In genomic region chr7:139187277-139187676, GRCm38 (mm10) we compare ENCODE assay signal across 9 mouse cellular contexts. TPM values are rescaled to one million over a fixed set of nuclear protein-coding genes. Genes with fewer than 3 reads are reported as not detected.
DNase-seq lines count a peak whose midpoint lies in the region; ATAC-seq lines count a peak whose summit lies in the region.
"Had no signal": no experiment of that assay in that cellular context is flagged by ENCODE, and none has a peak within 500 bp of the region (broad histone marks: within the 10 kb centered on the region; RNA-seq: fewer than 3 reads in every experiment).

No protein-coding gene starts in this region.

- DNase-seq in kidney, adult 8-10 months, result no peak
- DNase-seq in intestine, embryonic 14.5 days (ENCODE audit: low spot score), result peak; percentile 52
- DNase-seq in neural tube, embryonic 10.5 days (ENCODE audit: extremely low spot score, low spot score), result peak; percentile 18
- DNase-seq in gastrocnemius, postnatal 14 days, result no peak
- no peak for DNase-seq in right cerebral cortex, postnatal 4 days
- DNase-seq in urinary bladder, postnatal 36 days (ENCODE audit: low spot score in 2 of 2), result no peak

- whole genome bisulfite sequencing in kidney, embryonic 14.5 days, result 40% methylated on average over 7 of the region's 7 CpGs
- 32% methylated on average over 7 of the region's 7 CpGs for WGBS in embryonic facial prominence, embryonic 13.5 days
- 36% methylated on average over 7 of the region's 7 CpGs for WGBS in intestine, embryonic 14.5 days

- H3K27me3 ChIP-seq in kidney, embryonic 14.5 days (ENCODE audit: control insufficient read depth, insufficient read depth, low read length), result peaks cover 21% of the 10 kb centered on the region
- H3K27me3 ChIP-seq in embryonic facial prominence, embryonic 13.5 days, result peaks cover 55% of the 10 kb centered on the region
- peaks cover 44% of the 10 kb centered on the region for H3K27me3 ChIP-seq in intestine, embryonic 14.5 days (replicated peaks; ENCODE audit: control insufficient read depth, insufficient read depth, low read length)

- peak overlapping the region; percentile 68 for H3K4me3 ChIP-seq in kidney, embryonic 14.5 days (ENCODE audit: low read length)
- H3K4me3 ChIP-seq in embryonic facial prominence, embryonic 13.5 days, result peak overlapping the region; percentile 71
- H3K4me3 ChIP-seq in intestine, embryonic 14.5 days (ENCODE audit: low read depth, low read length), result peak overlapping the region; percentile 62; the same call in 1 of the 2 replicates

- no peak overlapping the region for H3K9ac ChIP-seq in kidney, embryonic 14.5 days (ENCODE audit: low read depth, low read length)
- H3K9ac ChIP-seq in embryonic facial prominence, embryonic 13.5 days, result peak overlapping the region; percentile 75; the same call in 1 of the 2 replicates
- H3K9ac ChIP-seq in intestine, embryonic 14.5 days (ENCODE audit: low read length), result no peak overlapping the region

- intact Hi-C loops in gastrocnemius, postnatal 14 days (cut with DNase I; ENCODE audit: low total_unique reads), result no loop called here

- H3K4me2 ChIP-seq in kidney, embryonic 14.5 days (replicated peaks; ENCODE audit: low read depth, low read length), result peak overlapping the region; percentile 100
- peak overlapping the region; percentile 98 for H3K4me2 ChIP-seq in embryonic facial prominence, embryonic 13.5 days
- H3K4me2 ChIP-seq in intestine, embryonic 14.5 days (ENCODE audit: low read length), result peak overlapping the region; percentile 93

- ATAC-seq in kidney, embryonic 14.5 days (ENCODE audit: low FRiP score, low TSS enrichment), result no peak
- ATAC-seq in embryonic facial prominence, embryonic 13.5 days (ENCODE audit: insufficient number of reproducible peaks, insufficient read depth, low FRiP score, low TSS enrichment, low read depth), result no peak
- ATAC-seq in intestine, embryonic 14.5 days (replicated peaks; ENCODE audit: low FRiP score, low TSS enrichment, low read depth), result no peak

- H3K36me3 ChIP-seq in kidney, embryonic 14.5 days (ENCODE audit: control insufficient read depth, insufficient read depth, low read length), result no peaks in the 10 kb centered on the region
- no peaks in the 10 kb centered on the region for H3K36me3 ChIP-seq in embryonic facial prominence, embryonic 13.5 days
- H3K36me3 ChIP-seq in intestine, embryonic 14.5 days (ENCODE audit: control insufficient read depth, insufficient read depth, low read length), result no peaks in the 10 kb centered on the region
- H3K36me3 ChIP-seq: G1E had no signal

- H3K4me1 ChIP-seq in kidney, embryonic 14.5 days (ENCODE audit: control insufficient read depth, insufficient read depth, low read length), result 0 out of 2 replicates have a peak, but pooled peaks cover 3% of the 10 kb centered on the region
- H3K4me1 ChIP-seq in embryonic facial prominence, embryonic 13.5 days, result peaks cover 11% of the 10 kb centered on the region
- H3K4me1 ChIP-seq in intestine, embryonic 14.5 days (replicated peaks; ENCODE audit: control insufficient read depth, insufficient read depth, low read length), result 0 out of 2 replicates have a peak, but pooled peaks cover 3% of the 10 kb centered on the region

- H3K27ac ChIP-seq in kidney, embryonic 14.5 days (ENCODE audit: low read depth, low read length), result no peak overlapping the region
- H3K27ac ChIP-seq in embryonic facial prominence, embryonic 13.5 days, result no peak overlapping the region
- no peak overlapping the region for H3K27ac ChIP-seq in intestine, embryonic 14.5 days (ENCODE audit: low read depth)

- H3K9me3 ChIP-seq in kidney, embryonic 14.5 days (ENCODE audit: control insufficient read depth, low read length), result no peaks in the 10 kb centered on the region
- no peaks in the 10 kb centered on the region for H3K9me3 ChIP-seq in embryonic facial prominence, embryonic 13.5 days
- no peaks in the 10 kb centered on the region for H3K9me3 ChIP-seq in intestine, embryonic 14.5 days (ENCODE audit: control insufficient read depth, low read length)

RNA-seq across cellular contexts. Expression of gene Lrrc27, which starts 25.5 kb away (rescaled TPM):
- polyA plus RNA-seq in kidney, embryonic 14.5 days (2014; fragmentation: Nextera tagmentation; extraction: Ambion mirVana), result 5.7 and 6.6 TPM in 2 replicates
- polyA plus RNA-seq in embryonic facial prominence, embryonic 13.5 days (2015; fragmentation: Nextera tagmentation; extraction: Ambion mirVana), result 2.0 and 2.1 TPM in 2 replicates
- polyA plus RNA-seq in intestine, embryonic 14.5 days (2014; fragmentation: Nextera tagmentation; extraction: Ambion mirVana), result 4.7 and 4.9 TPM in 2 replicates
- total RNA-seq in gastrocnemius, postnatal 14 days (2021), result 1 to 10 TPM; 2.4 to 2.7 TPM
- polyA plus RNA-seq: G1E had no signal

RNA-seq across cellular contexts. Expression of gene Stk32c, which starts 25.8 kb away (rescaled TPM):
- polyA plus RNA-seq in kidney, embryonic 14.5 days (2014; fragmentation: Nextera tagmentation; extraction: Ambion mirVana), result 0.29 TPM in 1 of 2 replicates, not detected in the other
- 0.18 and 0.22 TPM in 2 replicates for polyA plus RNA-seq in embryonic facial prominence, embryonic 13.5 days (2015; fragmentation: Nextera tagmentation; extraction: Ambion mirVana)
- polyA plus RNA-seq in intestine, embryonic 14.5 days (2014; fragmentation: Nextera tagmentation; extraction: Ambion mirVana), result 0.12 and 0.15 TPM in 2 replicates
- total RNA-seq in gastrocnemius, postnatal 14 days (2021), result 1 to 10 TPM; 1.2 to 1.4 TPM
- total RNA-seq: G1E had no signal
- polyA plus RNA-seq: G1E had no signal

Comparison
In these comparisons a context has a peak if more than half of its experiments do, and no peak if none do; other contexts are left out.
1. DNase-seq: peak in intestine, embryonic 14.5 days (single experiment) and neural tube, embryonic 10.5 days (single experiment); none in kidney, adult 8-10 months (0 of 2), gastrocnemius, postnatal 14 days (single experiment), right cerebral cortex, postnatal 4 days (single experiment) and urinary bladder, postnatal 36 days (0 of 2).
2. Peak in every context shown above with its lines, with median percentiles within 50 percentile points of each other: H3K4me2 ChIP-seq and H3K4me3 ChIP-seq.